In the genomic region with DNA sequence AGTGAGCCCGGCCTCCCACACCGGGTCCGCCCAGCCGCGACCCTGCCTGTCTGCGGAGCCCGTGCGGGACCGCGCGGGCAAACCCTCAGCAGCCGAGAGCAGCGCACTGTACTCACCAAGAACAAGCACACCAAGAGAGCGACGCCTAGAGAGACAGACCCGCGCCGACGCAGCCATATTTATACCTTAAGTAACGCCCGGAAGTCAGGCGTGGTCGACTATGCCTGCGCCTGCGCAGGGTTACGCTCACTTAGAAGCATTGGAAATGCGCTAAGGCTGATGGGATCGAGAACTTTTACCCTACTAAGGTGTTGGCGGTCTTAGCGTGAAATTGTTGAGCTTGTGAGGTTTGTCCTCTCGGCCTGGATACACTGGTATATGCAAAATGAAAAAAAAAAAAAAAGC, we compare ENCODE assay signal across 8 mouse cellular contexts. TPM values are rescaled to one million over a fixed set of nuclear protein-coding genes. Genes with fewer than 3 reads are reported as not detected.
DNase-seq lines count a peak whose midpoint lies in the region; ATAC-seq and TF ChIP-seq lines count a peak whose summit lies in the region.

A gene (minus strand): TSS at position 125 of the 405 bp plus-strand sequence.

- peak within 1 kb of the TSS; percentile 96 for H3K27ac ChIP-seq in heart, embryonic 15.5 days
- H3K27ac ChIP-seq in liver, embryonic 14.5 days: peak within 1 kb of the TSS; percentile 93
- peak within 1 kb of the TSS; percentile 87 for H3K27ac ChIP-seq in neural tube, embryonic 11.5 days (ENCODE audit: low read depth, low read length)
- H3K27ac ChIP-seq in stomach, postnatal 0 days (replicated peaks): peak within 1 kb of the TSS; percentile 95

- under 1% methylated on average over 31 of the region's 31 CpGs for WGBS in heart, embryonic 15.5 days
- WGBS in liver, embryonic 14.5 days (ENCODE audit: insufficient replicate concordance): under 1% methylated on average over 31 of the region's 31 CpGs
- under 1% methylated on average over 31 of the region's 31 CpGs for WGBS in neural tube, embryonic 11.5 days
- WGBS in stomach, postnatal 0 days: 0% methylated on average over 31 of the region's 31 CpGs

- H3K9ac ChIP-seq in heart, embryonic 15.5 days: peak within 1 kb of the TSS; percentile 86
- H3K9ac ChIP-seq in liver, embryonic 14.5 days (replicated peaks): peak within 1 kb of the TSS; percentile 83
- H3K9ac ChIP-seq in neural tube, embryonic 11.5 days (ENCODE audit: low read length): peak within 1 kb of the TSS; percentile 84
- peak within 1 kb of the TSS; percentile 77 for H3K9ac ChIP-seq in stomach, postnatal 0 days (ENCODE audit: low read length)

- H3K36me3 ChIP-seq in heart, embryonic 15.5 days: peaks cover 30% of the 10 kb centered on the region
- peaks cover 27% of the 10 kb centered on the region for H3K36me3 ChIP-seq in liver, embryonic 14.5 days (replicated peaks; ENCODE audit: control insufficient read depth, insufficient read depth, low read depth)
- H3K36me3 ChIP-seq in neural tube, embryonic 11.5 days (ENCODE audit: control insufficient read depth, insufficient read depth, low read length): peaks cover 3% of the 10 kb centered on the region
- peaks cover 10% of the 10 kb centered on the region for H3K36me3 ChIP-seq in stomach, postnatal 0 days (ENCODE audit: control insufficient read depth, insufficient read depth, low read length)

- peak within 1 kb of the TSS; percentile 81 for H3K4me3 ChIP-seq in heart, embryonic 15.5 days
- peak within 1 kb of the TSS; percentile 83 to 96 for H3K4me3 ChIP-seq in liver, embryonic 14.5 days (ENCODE audit: insufficient read depth in 1 of 2, low read depth in 2 of 2, low read length in 2 of 2)
- H3K4me3 ChIP-seq in neural tube, embryonic 11.5 days (ENCODE audit: low read depth, low read length): peak within 1 kb of the TSS; percentile 79
- peak within 1 kb of the TSS; percentile 68 for H3K4me3 ChIP-seq in stomach, postnatal 0 days (ENCODE audit: low read depth, low read length)

- H3K4me1 ChIP-seq in heart, embryonic 15.5 days (replicated peaks): peaks cover 17% of the 10 kb centered on the region
- peaks cover 22 to 29% of the 10 kb centered on the region in 2 experiments for H3K4me1 ChIP-seq in liver, embryonic 14.5 days (replicated peaks; ENCODE audit: control insufficient read depth in 2 of 2, insufficient read depth in 2 of 2, low read length in 1 of 2)
- no peaks in the 10 kb centered on the region; the same call in 1 of the 2 replicates for H3K4me1 ChIP-seq in neural tube, embryonic 11.5 days (ENCODE audit: control insufficient read depth, insufficient read depth, low read length)
- H3K4me1 ChIP-seq in stomach, postnatal 0 days (replicated peaks; ENCODE audit: control insufficient read depth, insufficient read depth): no peaks in the 10 kb centered on the region

- peak; percentile 89 for DNase-seq in c-Kit-negative CD71-positive TER-119-positive erythroid progenitor cells, embryonic 14.5 days (ENCODE audit: low read depth, low spot score)
- DNase-seq in fibroblast of lung, adult 2 months (ENCODE audit: low read depth): peak; percentile 87
- DNase-seq in kidney, postnatal 25 days: peak; percentile 92 to 95
- peak; percentile 91 to 94 (median 91) for DNase-seq in liver, embryonic 14.5 days (ENCODE audit: low read depth in 3 of 3, low spot score in 3 of 3)
- peak; percentile 92 for DNase-seq in neural tube, embryonic 11.5 days (ENCODE audit: low spot score)
- peak; percentile 93 for DNase-seq in stomach, postnatal 0 days (ENCODE audit: low spot score)

- no peaks in the 10 kb centered on the region for H3K27me3 ChIP-seq in heart, embryonic 15.5 days
- H3K27me3 ChIP-seq in liver, embryonic 14.5 days (ENCODE audit: control insufficient read depth, insufficient read depth, low read length): no peaks in the 10 kb centered on the region
- no peaks in the 10 kb centered on the region for H3K27me3 ChIP-seq in neural tube, embryonic 11.5 days (ENCODE audit: control insufficient read depth, insufficient read depth, low read length)
- no peaks in the 10 kb centered on the region for H3K27me3 ChIP-seq in stomach, postnatal 0 days (ENCODE audit: control insufficient read depth, insufficient read depth, low read length)

- peak; percentile 43; the same call in 1 of the 2 replicates for TF ChIP-seq CTCF in liver, embryonic 14.5 days (IDR thresholded peaks at IDR 0.05; ENCODE audit: low read depth)
- TF ChIP-seq CTCF in stomach, postnatal 0 days (IDR thresholded peaks at IDR 0.05; ENCODE audit: low read depth): peak; percentile 48

- peak within 1 kb of the TSS; percentile 70 for H3K4me2 ChIP-seq in heart, embryonic 15.5 days
- H3K4me2 ChIP-seq in liver, embryonic 14.5 days (ENCODE audit: low read depth): peak within 1 kb of the TSS; percentile 55
- H3K4me2 ChIP-seq in neural tube, embryonic 11.5 days (ENCODE audit: low read depth): peak within 1 kb of the TSS; percentile 80
- H3K4me2 ChIP-seq in stomach, postnatal 0 days (replicated peaks; ENCODE audit: low read depth): peak within 1 kb of the TSS; percentile 76

- no peaks in the 10 kb centered on the region for H3K9me3 ChIP-seq in heart, embryonic 15.5 days (replicated peaks)
- no peaks in the 10 kb centered on the region for H3K9me3 ChIP-seq in liver, embryonic 14.5 days (ENCODE audit: control insufficient read depth, low read length)
- H3K9me3 ChIP-seq in neural tube, embryonic 11.5 days (ENCODE audit: control insufficient read depth, low read length): no peaks in the 10 kb centered on the region
- H3K9me3 ChIP-seq in stomach, postnatal 0 days (ENCODE audit: control insufficient read depth, low read length): no peaks in the 10 kb centered on the region

- no peak for TF ChIP-seq EP300 in liver, embryonic 14.5 days (IDR thresholded peaks at IDR 0.05; ENCODE audit: low read depth)
- no peak for TF ChIP-seq EP300 in stomach, postnatal 0 days (optimal IDR thresholded peaks at IDR 0.05)

- ATAC-seq in CD4-positive, CD25-positive, alpha-beta regulatory T cell, adult 4 months: peak; percentile 98
- peak; percentile 91 for ATAC-seq in heart, embryonic 15.5 days (replicated peaks; ENCODE audit: insufficient number of reproducible peaks, insufficient read depth, low FRiP score, low read depth)
- peak; percentile 79 for ATAC-seq in liver, embryonic 14.5 days (ENCODE audit: insufficient read depth)
- peak; percentile 88 for ATAC-seq in neural tube, embryonic 11.5 days (ENCODE audit: insufficient read depth, low FRiP score, low TSS enrichment)
- ATAC-seq in stomach, postnatal 0 days (ENCODE audit: low FRiP score, low TSS enrichment): peak; percentile 89

RNA-seq across cellular contexts. Expression of the gene that starts here (rescaled TPM):
- 10 to 100 TPM; 11.7 to 23.9 TPM for polyA plus RNA-seq in CD4-positive, CD25-positive, alpha-beta regulatory T cell, adult 4 months (2017; shearing (Covaris generic))
- polyA plus RNA-seq in heart, embryonic 15.5 days (2015; fragmentation: Nextera tagmentation; extraction: Ambion mirVana): 29.2 and 44.7 TPM in 2 replicates
- 21.5 and 22.2 TPM in 2 replicates for polyA plus RNA-seq in liver, embryonic 14.5 days (2012; rRNA removed)
- polyA plus RNA-seq in liver, embryonic 14.5 days (2014; fragmentation: Nextera tagmentation; extraction: Ambion mirVana): 27.2 and 32.0 TPM in 2 replicates
- polyA plus RNA-seq in neural tube, embryonic 11.5 days (2014; fragmentation: Nextera tagmentation; extraction: Ambion mirVana): 68.2 and 70.8 TPM in 2 replicates
- polyA plus RNA-seq in stomach, postnatal 0 days (2015; fragmentation: Nextera tagmentation; extraction: Ambion mirVana): 23.4 and 25.2 TPM in 2 replicates

Comparison
In these comparisons a context has a peak if more than half of its experiments do, and no peak if none do; other contexts are left out.
1. Peak in every context shown above with its lines: DNase-seq, ATAC-seq, H3K4me3 ChIP-seq and H3K27ac ChIP-seq.